Mouse (Mus musculus) 3134 (cell line): ENCODE measurements around the gene Padi1.

ENCODE experiments used
- DNase-seq: peaks from one replicate; pipeline ENCODE4 v3.0.0-alpha.2; 2011; ENCODE audit warnings: low spot score; ENCODE audit not compliant: insufficient read length; ENCODE audit errors: extremely low read depth

Gene Padi1

GRCm38 (mm10) chr4:140845666-140846065 lies at the start of gene Padi1:
TSS of gene Padi1 (minus strand) at chr4:140845778.
- DNase-seq: peak; percentile 69

DNA sequence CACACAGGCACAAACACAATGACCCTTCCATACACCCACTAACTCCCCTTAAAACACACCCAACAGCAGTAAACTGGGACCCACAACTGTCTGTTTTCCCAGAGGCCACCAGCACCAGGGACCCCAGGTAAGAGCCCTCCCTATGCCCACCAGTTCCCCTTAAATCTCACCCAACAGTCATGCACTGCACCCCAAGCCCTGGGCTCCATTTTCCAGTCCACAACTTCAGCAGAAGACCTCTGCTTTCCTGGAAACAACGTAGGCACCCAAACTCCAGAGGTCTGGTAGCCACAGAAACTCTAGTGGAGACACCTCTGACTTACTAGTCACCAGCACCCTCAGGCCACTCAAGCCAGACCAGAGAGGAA lies 46.6 kb upstream of the Padi1 start:
- no peak for DNase-seq

DNA sequence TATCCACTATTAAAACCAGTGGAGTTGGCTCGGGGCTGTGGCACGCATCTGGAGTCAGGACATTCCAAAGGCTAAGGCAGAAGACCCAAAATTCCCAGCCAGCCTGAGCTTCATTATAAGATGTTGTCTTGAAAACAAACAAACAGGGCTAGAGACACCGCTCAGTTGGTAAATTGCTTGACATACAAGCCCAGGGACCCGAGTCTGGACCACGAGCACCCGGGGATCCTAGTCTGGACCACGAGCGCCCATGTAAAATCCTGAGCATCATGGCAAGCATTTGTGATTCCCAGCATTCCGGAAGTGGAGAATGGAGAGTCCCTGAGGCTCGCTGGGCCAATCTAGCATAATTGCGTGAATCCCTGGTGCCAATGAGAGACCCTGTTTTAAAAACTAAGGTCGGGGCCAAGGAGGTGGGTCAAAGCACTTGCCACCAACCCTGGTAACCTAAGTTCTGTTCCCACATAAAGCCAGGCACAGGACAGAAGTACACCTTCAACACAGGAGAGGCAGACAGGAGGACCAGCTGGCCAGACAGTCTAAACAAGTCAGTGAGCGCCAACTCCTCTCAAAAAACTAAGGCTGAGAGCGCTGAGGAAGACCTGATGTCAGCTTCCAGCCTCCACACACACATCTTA lies 46.1 kb upstream of the Padi1 start:
- no peak for DNase-seq

DNA sequence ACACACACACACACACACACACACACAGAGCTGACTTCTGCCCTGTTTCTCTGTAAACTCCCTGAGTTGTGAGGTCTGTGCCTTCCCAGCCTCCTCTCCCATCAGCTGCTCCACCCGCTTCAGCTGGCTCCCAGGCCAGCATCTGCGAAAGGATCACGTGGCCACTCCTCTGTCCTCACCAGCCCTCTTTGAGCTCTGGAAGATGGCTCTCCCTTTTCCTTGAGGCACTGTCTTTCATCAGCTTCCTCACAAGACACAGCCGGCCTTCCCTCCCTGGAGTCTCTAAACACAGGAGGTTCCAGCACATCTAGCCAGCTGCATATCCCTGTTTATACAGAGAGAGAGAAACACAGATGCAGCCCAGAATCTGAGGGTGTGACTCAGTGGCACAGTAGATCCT lies 38.3 kb upstream of the Padi1 start:
- peak; percentile 54 for DNase-seq

- DNase-seq: no peak
Measured at GRCm38 (mm10) chr4:140882981-140883380, 37.4 kb upstream of the Padi1 start.

- no peak for DNase-seq
Measured at GRCm38 (mm10) chr4:140882365-140882764, 36.8 kb upstream of the Padi1 start.

DNA sequence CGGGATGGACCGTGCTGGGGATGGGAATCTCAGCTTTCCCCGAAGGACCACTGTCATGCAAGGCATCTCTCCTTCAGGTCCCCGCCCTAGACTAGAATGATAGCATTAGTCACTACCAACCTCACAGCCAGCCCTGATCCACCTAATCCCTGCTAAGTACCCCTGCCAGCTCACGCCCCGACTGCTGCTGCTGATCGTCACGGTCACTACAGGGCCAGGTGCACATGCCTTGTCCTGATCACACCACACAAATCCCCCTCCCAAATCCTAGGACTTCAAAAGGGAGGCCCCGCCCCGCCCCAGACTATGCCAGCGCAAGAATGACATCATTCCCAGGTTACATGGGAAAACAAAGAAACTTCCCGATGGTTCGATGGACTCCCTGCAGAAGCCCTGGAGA lies 36.2 kb upstream of the Padi1 start:
- no peak for DNase-seq

- DNase-seq: no peak
Measured at GRCm38 (mm10) chr4:140881026-140881670, 35.6 kb upstream of the Padi1 start.

- no peak for DNase-seq
Measured at GRCm38 (mm10) chr4:140880207-140880606, 34.6 kb upstream of the Padi1 start.

DNA sequence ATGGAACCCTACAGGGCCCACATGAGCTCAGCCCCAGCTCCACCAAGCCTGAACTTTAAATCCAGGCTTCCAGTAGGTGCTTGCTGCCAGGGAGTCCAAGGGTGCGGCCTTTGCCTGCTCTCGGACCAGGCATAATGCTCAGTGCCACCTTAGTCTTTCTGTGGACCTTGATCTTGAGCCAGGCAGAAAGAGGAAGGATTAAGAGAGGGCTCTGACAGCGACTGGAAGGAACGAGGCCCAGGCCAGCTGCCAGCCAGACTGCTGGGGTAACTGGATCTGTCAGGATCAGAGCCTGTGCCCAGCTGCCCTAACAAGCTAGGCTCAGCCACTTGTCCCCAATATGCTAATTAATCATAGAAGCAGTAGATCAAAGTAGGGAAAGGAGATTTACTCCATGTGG lies 34.2 kb upstream of the Padi1 start:
- DNase-seq: peak; percentile 46

DNA sequence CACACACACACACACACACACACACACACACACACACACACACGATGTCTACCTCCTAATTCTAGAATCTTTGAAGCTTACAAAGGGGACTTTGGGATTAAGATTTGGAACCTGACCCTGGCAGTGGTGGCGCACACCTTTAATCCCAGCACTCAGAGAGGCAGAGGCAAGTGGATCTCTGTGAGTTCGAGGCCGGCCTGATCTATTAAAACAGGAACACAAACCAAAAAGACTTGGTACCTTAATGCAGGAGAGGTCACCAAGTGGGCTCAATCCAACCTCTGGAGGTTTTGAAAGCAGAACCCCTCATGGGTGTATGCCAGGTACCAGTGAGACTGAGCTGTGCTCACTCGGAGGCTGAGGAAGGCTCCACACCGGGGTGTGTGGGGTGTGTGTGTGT lies 33.5 kb upstream of the Padi1 start:
- DNase-seq: no peak

GRCm38 (mm10) chr4:140878655-140879054 lies 33.1 kb upstream of the Padi1 start:
- no peak for DNase-seq

GRCm38 (mm10) chr4:140877441-140877840 lies 31.9 kb upstream of the Padi1 start:
- DNase-seq: no peak

- DNase-seq: peak; percentile 43
Measured at GRCm38 (mm10) chr4:140876681-140877080, 31.1 kb upstream of the Padi1 start.

GRCm38 (mm10) chr4:140876161-140876560 lies 30.6 kb upstream of the Padi1 start:
- no peak for DNase-seq

DNA sequence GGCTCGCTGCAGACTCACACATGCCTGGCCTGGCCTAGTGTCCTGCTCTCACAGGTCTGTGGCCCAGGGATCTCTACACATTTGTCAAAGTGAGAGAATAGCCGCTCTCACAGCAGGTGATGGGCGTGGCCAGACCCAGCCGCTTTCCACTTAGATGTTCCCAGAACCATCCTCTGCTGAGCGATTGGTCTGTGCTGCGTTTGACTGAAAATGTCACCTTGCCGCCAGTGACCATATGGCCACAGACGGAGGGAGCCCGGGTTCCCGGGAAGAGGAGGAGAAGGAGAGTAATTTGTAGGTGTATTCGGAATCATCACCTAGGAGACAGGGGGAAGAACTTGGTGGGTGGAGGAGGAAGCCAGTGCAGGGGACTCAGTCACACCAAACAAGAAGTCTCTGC lies 27.4 kb upstream of the Padi1 start:
- DNase-seq: no peak

DNA sequence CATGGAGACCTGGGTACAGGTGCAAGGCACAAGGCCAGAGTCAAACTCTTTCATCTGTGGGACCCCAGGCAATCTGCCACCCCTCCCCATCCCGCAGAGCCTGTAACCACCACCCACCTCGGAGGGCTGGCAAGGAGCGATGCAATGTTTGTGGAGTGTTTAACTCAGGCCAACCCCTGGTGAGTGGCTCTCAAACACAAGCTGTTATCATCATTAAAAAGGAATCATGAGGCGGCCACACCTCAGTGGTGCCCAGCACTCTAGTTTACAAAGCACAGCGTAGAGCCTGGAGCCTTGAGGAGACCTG lies 27.1 kb upstream of the Padi1 start:
- DNase-seq: no peak

- no peak for DNase-seq
Measured at GRCm38 (mm10) chr4:140871851-140872685, 26.5 kb upstream of the Padi1 start.

DNA sequence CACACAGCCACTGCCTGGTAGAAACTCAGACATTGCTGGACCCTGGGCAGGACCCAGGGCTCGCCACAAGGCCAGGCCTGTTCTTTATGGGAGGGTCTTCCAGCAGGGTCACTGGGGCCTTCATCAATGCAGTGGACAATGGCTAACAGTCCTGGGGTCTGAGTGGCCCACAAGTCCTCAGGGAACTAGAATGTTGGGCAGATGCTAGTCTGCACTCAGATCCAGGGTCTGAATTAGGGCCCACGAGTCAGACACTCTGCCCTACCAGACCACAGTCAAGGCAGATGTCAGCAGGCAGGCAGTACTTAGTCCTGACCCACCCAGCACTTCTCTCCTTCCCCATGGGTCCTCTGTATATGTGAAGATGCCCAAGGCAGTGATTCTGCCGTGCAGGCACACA lies 25.8 kb upstream of the Padi1 start:
- DNase-seq: no peak

DNA sequence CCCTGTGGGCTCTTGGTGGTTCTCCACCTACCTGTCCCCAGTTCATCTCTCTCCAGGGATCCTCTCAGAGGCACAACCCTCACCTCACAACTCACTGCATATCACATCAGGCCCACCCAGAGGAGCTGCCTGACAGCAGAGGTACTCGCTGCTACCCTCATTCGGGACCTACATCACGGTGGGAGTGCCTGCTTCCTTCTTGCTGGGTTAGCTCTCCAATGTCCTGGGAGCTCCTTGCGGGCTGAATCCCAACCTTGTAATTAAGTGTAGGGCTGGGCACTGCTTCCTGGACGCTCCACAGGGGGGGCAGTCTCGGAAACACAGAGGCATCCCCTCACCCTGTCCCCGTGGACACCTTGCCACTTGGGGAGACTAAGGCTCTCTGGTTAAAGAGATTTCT lies 25.3 kb upstream of the Padi1 start:
- DNase-seq: no peak

DNA sequence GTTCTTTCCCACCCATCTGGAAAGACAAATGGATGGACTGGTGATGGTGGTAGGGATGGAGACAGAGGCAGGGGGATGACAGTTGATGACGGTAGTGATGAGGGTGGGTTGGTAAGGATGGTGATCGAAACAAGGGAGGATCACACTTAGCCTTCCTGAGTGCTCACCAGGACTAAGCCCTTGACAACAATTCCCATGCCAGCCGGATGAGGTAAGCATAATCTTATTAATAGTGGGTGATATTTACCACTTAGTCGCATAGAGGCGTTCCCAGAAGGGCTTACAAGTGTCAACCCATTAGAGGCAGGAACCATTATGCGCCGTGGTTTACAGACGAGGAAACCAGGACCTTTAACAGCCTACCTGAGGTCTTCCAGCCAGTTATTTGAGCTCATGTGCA lies 24.4 kb upstream of the Padi1 start:
- no peak for DNase-seq
